Mouse (Mus musculus) layer of hippocampus, adult 11-12 months (tissue): ENCODE measurements at regions not wholly inside any gene's neighbourhood (a gene's known extent, or its start where the extent isn't known, plus 50 kb on each side); places are given as distances from the start of the nearest gene placed in this dataset.

Experiments used
- DNase-seq: peaks from one replicate; pipeline ENCODE4 v3.0.0; 2022; ENCODE audit warnings: low spot score

GRCm38 (mm10) chr5:64462411-64462810 is 306.3 kb downstream of the Tbc1d1 start:
- DNase-seq = no peak

GRCm38 (mm10) chr5:64463570-64463969 is 307.5 kb downstream of the Tbc1d1 start:
- no peak for DNase-seq

- DNase-seq = no peak
Measured at GRCm38 (mm10) chr5:64466320-64466719, 310.2 kb downstream of the Tbc1d1 start.

- DNase-seq = no peak
Measured at GRCm38 (mm10) chr5:64467856-64468255, 311.8 kb downstream of the Tbc1d1 start.

- DNase-seq = no peak
Measured at GRCm38 (mm10) chr5:64468307-64468706, 312.2 kb downstream of the Tbc1d1 start.

- DNase-seq = no peak
Measured at GRCm38 (mm10) chr5:64472008-64472407, 315.9 kb downstream of the Tbc1d1 start.

GRCm38 (mm10) chr5:64472415-64472814 is 316.3 kb downstream of the Tbc1d1 start:
- DNase-seq = no peak

- no peak for DNase-seq
Measured at GRCm38 (mm10) chr5:64474868-64475267, 318.8 kb downstream of the Tbc1d1 start.

- no peak for DNase-seq
Measured at GRCm38 (mm10) chr5:64475736-64476519, 319.8 kb downstream of the Tbc1d1 start.

- no peak for DNase-seq
Measured at GRCm38 (mm10) chr5:64476641-64477369, 320.7 kb downstream of the Tbc1d1 start.

- no peak for DNase-seq
Measured at GRCm38 (mm10) chr5:64478143-64478542, 322.0 kb downstream of the Tbc1d1 start.

GRCm38 (mm10) chr5:64478599-64479214 is 322.6 kb downstream of the Tbc1d1 start:
- no peak for DNase-seq

- DNase-seq = no peak
Measured at GRCm38 (mm10) chr5:64479315-64479714, 323.2 kb downstream of the Tbc1d1 start.

- DNase-seq = no peak
Measured at GRCm38 (mm10) chr5:64485043-64485442, 318.1 kb upstream of the Klf3 start.

GRCm38 (mm10) chr5:64485856-64486255 is 317.3 kb upstream of the Klf3 start:
- no peak for DNase-seq

- no peak for DNase-seq
Measured at GRCm38 (mm10) chr5:64486761-64487160, 316.4 kb upstream of the Klf3 start.

- DNase-seq = no peak
Measured at GRCm38 (mm10) chr5:64487698-64488398, 315.3 kb upstream of the Klf3 start.

GRCm38 (mm10) chr5:64489656-64490444 is 313.3 kb upstream of the Klf3 start:
- no peak for DNase-seq

GRCm38 (mm10) chr5:64490445-64490950 is 312.7 kb upstream of the Klf3 start:
- no peak for DNase-seq

GRCm38 (mm10) chr5:64494429-64494828 is 308.8 kb upstream of the Klf3 start:
- DNase-seq = no peak

GRCm38 (mm10) chr5:64496853-64497252 is 306.3 kb upstream of the Klf3 start:
- DNase-seq = no peak
